Mouse (Mus musculus): ENCODE results near the gene Blm. TPM values are rescaled to one million over a fixed set of nuclear protein-coding genes. Genes with fewer than 3 reads are reported as not detected.

Blm gene
- total and polyA plus RNA-seq, 3 experiments, result 24.1 to 56.2 (median 36.4) TPM

DNA sequence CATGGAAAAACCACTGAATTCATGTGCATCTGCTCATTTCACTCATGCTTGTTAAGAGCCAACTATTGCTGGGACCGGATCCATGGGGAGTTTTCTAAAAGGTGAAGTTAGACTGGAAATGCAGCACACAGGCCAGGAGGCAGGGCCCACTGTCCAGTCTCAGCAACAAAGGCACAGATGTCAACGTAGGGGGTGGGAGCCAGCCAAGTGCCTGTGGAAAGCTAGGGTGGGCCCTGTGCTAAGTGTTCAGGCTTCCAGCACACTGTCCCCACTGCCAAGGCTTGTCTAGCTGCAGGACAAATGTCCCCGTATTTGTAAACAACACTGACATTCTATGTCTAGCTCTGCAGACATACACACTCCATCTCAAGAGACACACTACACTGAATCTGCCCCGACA lies 74.0 kb downstream of the Blm start:
- H3K36me3 ChIP-seq (replicated peaks in 1 of 2; ENCODE audit: control insufficient read depth in 1 of 2, insufficient read depth in 1 of 2, low read length in 1 of 2), result peaks cover 44 to 88% of the 10 kb centered on the region in 2 experiments
- no peaks in the 10 kb centered on the region for H3K9me3 ChIP-seq (replicated peaks; ENCODE audit: low read length)
- in situ Hi-C loops (cut with MboI; ENCODE audit: low pct_ligation_motif_present, low pct_unique_long_range_greater_than_20kb, low sequenced_read_pairs), result no loop called here
- H3K4me3 ChIP-seq (replicated peaks in 1 of 3; ENCODE audit: low read depth in 2 of 3, low read length in 2 of 3, poor library complexity in 1 of 3), result no peak overlapping the region
- no peaks in the 10 kb centered on the region for H3K27me3 ChIP-seq (replicated peaks)
- TF ChIP-seq E2F4 (IDR thresholded peaks at IDR 0.05; ENCODE audit: insufficient replicate concordance, low read depth, low read length), result no peak
- TF ChIP-seq ZMIZ1 (IDR thresholded peaks at IDR 0.05; ENCODE audit: low read depth, low read length), result no peak
- TF ChIP-seq UBTF (IDR thresholded peaks at IDR 0.05; ENCODE audit: low read depth, low read length), result no peak
- TF ChIP-seq RAD21 (IDR thresholded peaks at IDR 0.05; ENCODE audit: low read depth, low read length), result no peak
- no peak for TF ChIP-seq MAX (IDR thresholded peaks at IDR 0.05; ENCODE audit: low read length)
- no peak for TF ChIP-seq SIN3A (IDR thresholded peaks at IDR 0.05; ENCODE audit: low read length)
- no peak for TF ChIP-seq ZC3H11A (IDR thresholded peaks at IDR 0.05; ENCODE audit: low read depth, low read length)
- TF ChIP-seq USF2 (conservative IDR thresholded peaks at IDR 0.05; ENCODE audit: low read depth, low read length), result no peak
- no peak for TF ChIP-seq RCOR1 (conservative IDR thresholded peaks at IDR 0.05; ENCODE audit: low read depth, low read length)
- no peak for TF ChIP-seq CTCF (conservative IDR thresholded peaks at IDR 0.05 in 1 of 2, IDR thresholded peaks at IDR 0.05 in 1 of 2; ENCODE audit: low read depth in 2 of 2, low read length in 2 of 2)
- no peak for TF ChIP-seq ELF1 (IDR thresholded peaks at IDR 0.05; ENCODE audit: low read depth, low read length)
- no peak for TF ChIP-seq PAX5 (IDR thresholded peaks at IDR 0.05; ENCODE audit: low read length)
- TF ChIP-seq MYC (IDR thresholded peaks at IDR 0.05; ENCODE audit: low read depth, low read length), result no peak
- H3K27ac ChIP-seq (ENCODE audit: insufficient read depth, low read depth), result no peak overlapping the region
- H3K4me1 ChIP-seq (ENCODE audit: control insufficient read depth in 1 of 2, insufficient read depth in 2 of 2), result peaks cover 20 to 43% of the 10 kb centered on the region in 2 experiments
- H3K9ac ChIP-seq (ENCODE audit: insufficient read depth, low read depth), result no peak overlapping the region
- H3K79me2 ChIP-seq (replicated peaks; ENCODE audit: control insufficient read depth, extremely low read depth, insufficient read depth, poor library complexity, severe bottlenecking), result no peaks in the 10 kb centered on the region
- DNase-seq (ENCODE audit: extremely low read depth), result no peak
- no peak overlapping the region for H3K4me2 ChIP-seq (ENCODE audit: insufficient read depth, low read depth, poor library complexity, severe bottlenecking)
- dilution Hi-C loops (cut with MboI; ENCODE audit: extremely low pct_ligation_motif_present, extremely low pct_unique_long_range_greater_than_20kb, low sequenced_read_pairs), result no loop called here

- Histone ChIP-seq H3K36me3 (replicated peaks in 1 of 2; ENCODE audit: control insufficient read depth in 1 of 2, insufficient read depth in 1 of 2, low read length in 1 of 2) (peaks cover 40 to 83% of the 10 kb centered on the region in 2 experiments), H3K9ac (ENCODE audit: insufficient read depth, low read depth) (no peak overlapping the region), H3K9me3 (replicated peaks; ENCODE audit: low read length) (no peaks in the 10 kb centered on the region), H3K4me1 (ENCODE audit: control insufficient read depth in 1 of 2, insufficient read depth in 2 of 2) (peaks cover 22 to 49% of the 10 kb centered on the region in 2 experiments), H3K4me3 (replicated peaks in 1 of 3; ENCODE audit: low read depth in 2 of 3, low read length in 2 of 3, poor library complexity in 1 of 3) (no peak overlapping the region), H3K27me3 (replicated peaks) (no peaks in the 10 kb centered on the region), H3K27ac (ENCODE audit: insufficient read depth, low read depth) (no peak overlapping the region), H3K4me2 (ENCODE audit: insufficient read depth, low read depth, poor library complexity, severe bottlenecking) (no peak overlapping the region), H3K79me2 (replicated peaks; ENCODE audit: control insufficient read depth, extremely low read depth, insufficient read depth, poor library complexity, severe bottlenecking) (no peaks in the 10 kb centered on the region)
- in situ Hi-C loops (cut with MboI; ENCODE audit: low pct_ligation_motif_present, low pct_unique_long_range_greater_than_20kb, low sequenced_read_pairs), result no loop called here
- TF ChIP-seq JUN (IDR thresholded peaks at IDR 0.05; ENCODE audit: insufficient read depth, low read depth, low read length) (no peak), USF2 (conservative IDR thresholded peaks at IDR 0.05; ENCODE audit: low read depth, low read length) (no peak), IRF4 (IDR thresholded peaks at IDR 0.05; ENCODE audit: low read depth, low read length) (no peak), SIN3A (IDR thresholded peaks at IDR 0.05; ENCODE audit: low read length) (no peak), ZC3H11A (IDR thresholded peaks at IDR 0.05; ENCODE audit: low read depth, low read length) (no peak), ETS1 (conservative IDR thresholded peaks at IDR 0.05; ENCODE audit: low read depth, low read length) (no peak), USF1 (IDR thresholded peaks at IDR 0.05; ENCODE audit: low read depth, low read length) (no peak), MXI1 (IDR thresholded peaks at IDR 0.05; ENCODE audit: low read depth, low read length) (no peak), CTCF (conservative IDR thresholded peaks at IDR 0.05 in 1 of 2, IDR thresholded peaks at IDR 0.05 in 1 of 2; ENCODE audit: low read depth in 2 of 2, low read length in 2 of 2) (no peak), SMC3 (IDR thresholded peaks at IDR 0.05; ENCODE audit: low read depth, low read length) (no peak), ELF1 (IDR thresholded peaks at IDR 0.05; ENCODE audit: low read depth, low read length) (no peak), ZMIZ1 (IDR thresholded peaks at IDR 0.05; ENCODE audit: low read depth, low read length) (no peak), KAT2A (IDR thresholded peaks at IDR 0.05; ENCODE audit: insufficient replicate concordance, low read length) (no peak), MYC (IDR thresholded peaks at IDR 0.05; ENCODE audit: low read depth, low read length) (no peak), MEF2A (IDR thresholded peaks at IDR 0.05; ENCODE audit: borderline replicate concordance, low read depth, low read length) (no peak), TCF12 (IDR thresholded peaks at IDR 0.05; ENCODE audit: low read depth, low read length) (no peak), ZKSCAN1 (IDR thresholded peaks at IDR 0.05; ENCODE audit: borderline replicate concordance, low read depth, low read length) (no peak), NRF1 (IDR thresholded peaks at IDR 0.05; ENCODE audit: low read depth, low read length) (no peak), CHD2 (IDR thresholded peaks at IDR 0.05; ENCODE audit: low read length) (no peak)
- no peak for DNase-seq (ENCODE audit: extremely low read depth)
- dilution Hi-C loops (cut with MboI; ENCODE audit: extremely low pct_ligation_motif_present, extremely low pct_unique_long_range_greater_than_20kb, low sequenced_read_pairs), result no loop called here
Measured at GRCm38 (mm10) chr7:80460199-80460598, 74.7 kb downstream of the Blm start.

Data from CH12.LX (cell line).